Mouse (Mus musculus): ENCODE measurements at regions not wholly inside any gene's neighbourhood (a gene's known extent, or its start where the extent isn't known, plus 50 kb on each side); places are given as distances from the start of the nearest gene placed in this dataset.

GRCm38 (mm10) chr17:44397829-44398228, 209.4 kb downstream of the Clic5 start:
- TF ChIP-seq POLR2A (IDR thresholded peaks at IDR 0.05; ENCODE audit: low read depth, low read length) (no peak), CTCF (conservative IDR thresholded peaks at IDR 0.05 in 1 of 2, IDR thresholded peaks at IDR 0.05 in 1 of 2; ENCODE audit: low read depth in 2 of 2, low read length in 2 of 2) (no peak), TCF12 (IDR thresholded peaks at IDR 0.05; ENCODE audit: low read depth, low read length) (no peak), HCFC1 (IDR thresholded peaks at IDR 0.05; ENCODE audit: low read depth, low read length) (no peak)
